Mouse (Mus musculus) kidney, postnatal 4 days (tissue): Measurements from ENCODE around the gene Plin2.
A peak's percentile ranks its signal among the peaks of the same experiment; 100 is the strongest.

Source experiments
- DNase-seq, 2 experiments: peaks; one replicate each; pipeline ENCODE4 v3.0.0; 2021; ENCODE audit warnings: mixed read lengths in 2 of 2

Plin2 gene

DNA sequence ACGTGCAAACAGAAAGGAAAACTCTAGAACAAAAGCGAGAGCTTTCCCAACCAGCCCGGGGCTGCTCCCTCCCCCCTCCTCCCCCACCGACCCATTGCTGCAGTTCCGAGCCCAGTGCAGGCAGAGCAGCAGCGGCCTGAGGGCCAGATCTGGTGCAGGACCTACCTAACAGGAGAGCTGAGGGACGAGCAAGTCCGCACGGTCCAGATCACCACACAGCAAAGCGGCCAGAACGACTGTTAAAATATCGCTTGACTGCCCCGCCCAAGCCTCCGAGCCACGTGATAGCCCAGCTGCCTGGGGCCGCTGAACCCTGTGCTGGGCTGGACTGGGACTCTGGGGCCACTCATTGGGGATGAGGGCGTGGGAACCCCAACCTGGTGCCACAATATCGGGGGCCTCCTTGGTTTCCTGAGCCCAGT is at the start of gene Plin2:
TSS of gene Plin2 (minus strand) at position 281 of the 422 bp plus-strand sequence.
- DNase-seq: peak; percentile 82 to 87

DNA sequence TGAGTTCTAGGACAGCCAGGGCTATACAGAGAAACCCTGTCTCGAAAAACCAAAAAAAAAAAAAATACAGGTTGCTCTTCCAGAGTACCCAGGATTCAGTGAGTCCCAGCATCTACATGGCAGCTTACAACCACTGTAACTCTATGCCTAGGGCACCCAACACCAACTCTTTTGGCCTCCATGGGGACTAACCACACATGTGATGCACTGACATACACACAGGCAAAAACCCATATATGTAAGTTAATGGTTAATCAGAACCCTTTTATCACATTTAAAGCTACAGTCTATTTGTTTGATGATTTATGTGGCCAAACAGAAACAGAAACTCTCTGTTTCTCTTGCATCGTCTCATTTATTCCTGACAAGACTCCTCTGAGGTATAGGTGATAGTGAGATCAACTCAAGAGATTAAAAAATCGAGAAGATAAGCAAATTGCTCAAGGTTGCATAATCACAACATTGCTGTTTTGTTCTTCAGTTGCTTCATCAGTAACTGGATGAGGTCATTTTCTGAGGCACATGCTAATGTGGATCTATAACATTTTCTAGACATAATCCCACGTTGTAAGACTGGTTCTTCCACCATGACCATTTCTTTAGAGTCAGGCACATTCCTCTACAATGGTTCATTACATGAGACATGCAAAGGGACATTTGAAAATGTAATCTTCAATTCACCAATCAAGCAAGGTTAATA is 49.2 kb upstream of the Plin2 start:
- no peak for DNase-seq

DNA sequence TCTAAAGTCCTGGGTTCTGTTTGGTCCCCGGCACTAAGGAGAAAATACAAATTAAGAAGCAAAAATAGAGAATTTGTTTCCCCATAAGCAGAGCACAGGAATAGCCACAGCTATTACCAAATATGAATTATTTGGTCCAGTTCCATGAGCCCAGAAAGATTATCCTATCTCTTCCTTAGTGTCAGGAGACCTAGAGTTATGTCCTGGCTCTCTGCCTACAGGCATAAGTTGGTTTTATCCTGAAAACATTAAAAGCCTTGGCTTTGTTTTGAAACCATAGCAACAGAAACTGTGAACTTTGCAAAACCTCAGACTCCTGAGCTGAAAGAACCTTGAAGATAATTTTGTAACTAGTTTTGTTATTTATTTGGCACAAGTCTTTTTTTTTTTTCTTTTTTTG is 47.3 kb upstream of the Plin2 start:
- DNase-seq: no peak

DNA sequence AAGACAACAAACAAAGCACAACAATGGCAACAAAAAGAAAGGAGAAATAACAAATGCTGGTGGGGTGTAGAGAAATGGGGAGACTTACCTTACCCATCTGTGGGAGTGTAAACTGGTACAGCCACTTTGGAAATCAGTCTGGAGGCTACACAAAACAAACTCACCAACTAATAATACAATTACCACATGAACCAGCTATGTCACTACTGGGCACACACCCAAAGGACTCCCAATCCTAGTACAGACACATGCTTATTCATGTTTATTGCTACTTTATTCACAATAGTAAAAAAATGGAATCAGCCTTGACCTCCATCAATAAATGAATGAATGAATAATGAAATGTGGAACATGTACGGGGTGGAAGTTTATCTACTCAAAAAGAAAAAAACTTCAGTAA is 45.5 kb upstream of the Plin2 start:
- no peak for DNase-seq

DNA sequence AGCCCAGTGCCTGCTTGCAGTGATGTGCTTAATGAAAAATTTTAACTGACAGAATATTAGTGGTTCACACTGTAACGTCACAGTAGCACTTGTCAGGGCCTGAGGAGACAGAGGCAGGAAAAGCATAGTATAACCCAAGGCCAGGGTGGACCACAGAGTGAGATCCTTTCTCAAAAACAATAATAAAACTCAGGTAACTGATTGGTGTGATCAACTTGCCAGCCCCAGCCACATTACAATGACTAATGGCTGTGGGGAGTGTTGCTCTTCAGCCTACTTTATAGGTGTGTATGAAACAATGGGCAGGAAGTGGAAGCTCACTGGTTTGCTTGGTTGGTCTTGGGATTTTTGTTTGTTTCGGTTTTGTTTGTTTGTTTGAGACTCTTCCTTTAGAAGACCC is 43.7 kb upstream of the Plin2 start:
- no peak for DNase-seq

DNA sequence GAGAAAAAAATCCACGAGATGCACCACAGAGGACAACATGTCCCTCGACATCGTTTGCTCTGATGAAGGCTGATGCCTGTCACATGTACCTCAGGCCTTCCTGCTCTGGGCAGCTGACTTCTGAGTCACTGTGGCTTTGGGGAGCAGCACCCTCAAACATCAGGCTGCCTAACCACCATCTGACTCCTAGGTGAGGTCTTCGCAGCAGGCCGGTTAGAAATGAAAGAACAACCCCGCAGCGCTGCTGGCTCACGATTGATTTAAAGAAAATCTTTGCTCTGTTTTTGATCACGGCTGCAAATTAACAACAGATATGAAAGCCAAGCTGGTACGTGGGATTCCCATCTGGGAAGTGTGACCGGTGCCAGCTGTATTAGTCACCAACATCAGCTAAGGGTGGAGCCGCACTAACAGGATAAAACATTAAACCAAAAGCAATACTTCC is 42.9 kb upstream of the Plin2 start:
- DNase-seq: no peak

DNA sequence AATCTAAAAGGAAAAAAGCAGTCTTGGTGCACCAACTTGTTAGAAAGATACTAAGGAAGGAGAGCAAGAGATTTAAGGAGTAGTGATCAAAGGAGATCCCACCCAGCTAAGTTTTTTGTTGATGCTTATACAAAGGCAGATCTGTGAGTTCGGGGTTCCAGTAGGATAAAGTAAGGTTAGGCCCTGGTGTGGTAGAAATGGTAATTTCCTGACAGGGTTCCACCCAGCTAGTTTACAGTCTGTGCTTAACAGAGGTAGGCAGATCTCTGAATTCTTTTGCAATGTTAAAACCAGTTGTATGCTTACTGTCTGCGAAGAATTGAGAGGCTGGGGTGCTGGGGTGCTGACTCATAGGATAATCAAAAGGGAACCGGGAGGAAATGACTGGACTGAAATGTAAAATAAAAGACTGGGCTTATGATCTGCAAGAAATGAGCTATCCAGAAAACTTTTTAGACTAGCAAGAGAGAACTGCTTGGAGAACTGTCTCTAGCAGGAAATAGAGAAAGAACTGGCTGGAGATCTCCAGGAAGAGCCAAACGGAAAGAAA is 40.9 kb upstream of the Plin2 start:
- DNase-seq: no peak

DNA sequence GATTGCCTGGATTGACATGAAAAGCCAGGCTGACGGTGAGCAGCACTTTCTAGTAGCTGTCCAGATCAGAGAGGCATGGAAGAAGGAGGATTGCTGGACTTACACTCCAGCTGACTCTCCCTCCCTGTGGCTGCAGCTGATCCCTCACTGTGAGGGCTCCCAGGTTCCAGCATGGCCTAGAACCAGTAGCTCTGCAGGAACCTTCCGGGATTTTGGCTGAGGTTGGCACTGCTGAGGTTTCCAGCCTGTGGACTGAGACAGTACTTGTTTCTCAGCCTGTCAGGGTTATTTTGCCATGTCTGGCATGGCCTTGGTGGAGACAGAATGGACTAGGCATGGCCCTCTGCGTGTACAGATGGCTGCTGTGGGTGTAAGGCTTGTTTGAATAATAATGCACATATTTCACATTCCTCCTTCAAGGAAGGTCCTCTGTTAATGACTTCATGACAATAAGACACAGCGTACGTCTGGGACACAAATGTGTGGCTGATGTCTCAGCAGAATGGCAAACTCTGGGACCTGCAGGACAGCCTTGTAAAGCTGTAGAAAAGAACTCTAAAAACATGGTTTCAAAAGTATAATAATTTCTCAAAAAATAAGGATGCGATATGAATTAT is 40.3 kb upstream of the Plin2 start:
- DNase-seq: no peak

DNA sequence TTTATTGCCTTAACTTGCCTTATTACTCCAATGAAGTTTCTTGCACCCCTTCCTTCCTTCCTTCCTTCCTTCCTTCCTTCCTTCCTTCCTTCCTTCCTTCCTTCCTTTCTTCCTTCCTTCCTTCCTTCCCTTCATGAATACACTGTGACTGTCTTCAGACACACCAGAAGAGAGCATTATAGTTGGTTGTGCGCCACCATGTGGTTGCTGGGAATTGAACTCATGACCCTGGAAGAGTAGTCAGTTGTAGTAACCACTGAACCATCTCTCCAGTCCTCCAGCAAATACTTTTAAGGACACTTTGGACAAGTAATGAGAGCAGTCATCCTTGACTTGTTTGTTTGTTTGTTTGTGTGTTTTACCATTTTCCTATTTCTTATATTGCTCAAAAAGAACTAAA is 38.9 kb upstream of the Plin2 start:
- DNase-seq: no peak

DNA sequence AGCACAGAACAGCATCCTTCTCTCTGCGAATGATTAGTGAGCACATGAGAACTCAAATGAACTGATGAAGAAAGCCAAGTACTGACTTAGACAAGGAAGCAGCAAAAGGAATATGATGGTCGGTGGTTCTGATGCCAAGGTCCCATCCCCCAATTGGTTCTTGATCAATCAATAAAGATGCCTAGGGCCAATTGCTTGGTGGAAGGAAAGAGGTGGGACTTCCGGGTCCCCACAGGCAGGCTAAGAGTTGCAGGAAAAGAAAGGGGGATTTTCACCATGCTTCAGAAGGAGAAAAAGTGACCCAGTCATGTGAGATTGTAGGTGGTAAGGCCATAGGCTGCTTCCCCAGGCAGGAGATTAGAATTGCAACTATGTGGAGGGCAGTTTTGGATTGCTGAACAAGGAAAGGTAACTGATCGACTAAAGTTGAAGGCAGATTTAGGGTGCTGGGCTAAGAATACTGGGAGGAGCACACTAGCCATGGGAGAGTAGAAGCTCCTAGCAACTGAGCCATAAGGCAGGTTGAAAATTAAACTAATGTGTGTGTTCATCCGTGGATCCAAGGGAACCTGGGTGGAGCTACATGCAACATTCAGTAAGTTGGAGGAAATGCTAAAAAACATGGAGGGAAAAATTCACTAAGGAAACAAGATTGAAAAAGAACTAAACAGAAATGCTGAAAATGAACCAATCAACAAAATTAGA is 29.5 kb upstream of the Plin2 start:
- no peak for DNase-seq

DNA sequence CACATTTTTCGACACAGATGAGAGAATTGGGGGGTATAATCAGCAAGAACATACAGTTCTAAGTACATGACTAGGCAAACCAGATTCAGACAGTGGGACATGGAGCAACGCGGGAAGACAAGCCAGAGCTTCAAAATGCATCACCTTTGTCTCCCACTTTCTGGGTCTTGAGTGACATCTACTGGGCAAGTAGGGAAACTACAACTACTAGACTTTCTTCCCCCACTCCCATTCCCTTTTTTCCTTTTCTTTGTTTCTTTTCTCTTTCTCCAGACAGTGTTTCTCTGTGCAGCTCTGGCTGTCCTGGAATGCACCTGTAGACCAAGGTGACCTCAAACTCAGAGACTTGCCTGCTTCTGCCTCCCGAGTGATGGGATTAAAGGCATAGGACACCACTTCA is 27.0 kb upstream of the Plin2 start:
- peak in 1 of 2 experiments; percentile 28 for DNase-seq

DNA sequence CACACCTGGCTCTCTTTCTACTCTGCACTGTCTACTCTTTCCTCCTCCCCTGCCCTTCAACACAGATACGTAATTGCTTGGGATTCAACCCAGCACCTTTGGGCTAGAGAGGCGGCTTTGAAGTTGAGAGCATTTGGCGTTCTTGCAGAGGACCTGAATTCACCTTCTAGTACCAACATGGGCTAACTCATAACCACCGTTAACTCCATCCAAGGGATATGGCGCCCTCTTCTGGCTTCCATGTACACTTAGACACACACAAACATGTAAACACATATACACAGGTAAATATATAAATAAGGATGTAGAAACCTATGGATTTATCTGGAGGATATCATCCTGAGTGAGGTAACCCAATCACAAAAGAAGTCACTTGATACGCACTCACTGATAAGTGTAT is 25.2 kb upstream of the Plin2 start:
- DNase-seq: peak; percentile 62 to 72

DNA sequence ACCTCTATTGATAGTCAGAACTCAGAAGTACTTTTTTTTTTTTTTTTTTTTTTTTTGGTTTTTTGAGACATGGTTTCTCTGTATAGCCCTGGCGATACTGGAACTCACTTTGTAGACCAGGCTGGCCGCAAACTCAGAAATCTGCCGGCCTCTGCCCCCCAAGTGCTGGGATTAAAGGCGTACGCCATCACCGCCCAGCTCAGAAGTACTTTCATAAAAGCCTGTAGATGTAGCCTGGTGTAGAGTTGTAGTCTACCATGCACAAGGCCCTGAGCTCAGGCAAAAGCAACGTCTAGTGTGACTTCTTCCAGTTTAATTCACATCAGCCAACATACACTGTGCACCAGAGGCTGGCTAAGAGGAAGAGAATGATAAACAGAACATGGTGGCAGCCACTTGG is 23.1 kb upstream of the Plin2 start:
- no peak for DNase-seq

DNA sequence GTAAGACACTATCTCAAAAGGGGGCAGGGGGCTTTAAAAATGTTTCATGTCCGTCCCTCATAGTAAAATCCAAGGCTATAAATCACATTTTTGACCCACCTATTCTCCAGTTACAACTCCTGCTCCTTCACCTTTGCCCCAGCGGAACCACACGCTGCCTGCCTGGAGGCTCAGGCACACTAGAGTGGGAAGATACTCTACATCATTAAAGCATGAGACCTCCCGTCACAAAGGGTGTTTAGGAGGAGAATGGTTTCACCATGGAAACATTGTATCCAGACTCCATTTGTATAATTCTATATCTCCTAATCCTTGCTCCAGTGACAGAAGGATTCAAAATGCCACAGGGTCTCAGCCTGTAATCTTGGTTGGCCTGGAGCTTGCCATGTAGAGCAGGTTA is 21.4 kb upstream of the Plin2 start:
- no peak for DNase-seq

DNA sequence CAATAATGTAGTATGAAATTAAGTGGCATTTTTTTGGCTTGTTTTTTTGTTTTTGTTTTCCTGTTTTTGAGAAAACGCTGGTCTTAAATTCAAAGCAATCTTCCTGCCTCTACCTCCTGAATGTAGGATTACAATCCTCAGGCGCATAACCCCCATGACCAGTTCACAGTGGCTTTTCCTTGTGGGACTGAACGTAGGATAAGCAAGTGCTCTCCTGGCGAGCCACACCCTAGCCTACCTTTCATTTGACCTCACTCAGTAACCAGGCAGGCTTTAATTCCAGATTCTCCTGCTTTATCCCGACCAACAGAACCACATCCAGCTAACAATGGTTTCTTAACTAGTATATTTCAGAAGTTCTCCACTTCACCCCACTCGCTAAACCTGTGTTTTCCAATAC is 20.9 kb upstream of the Plin2 start:
- DNase-seq: no peak

DNA sequence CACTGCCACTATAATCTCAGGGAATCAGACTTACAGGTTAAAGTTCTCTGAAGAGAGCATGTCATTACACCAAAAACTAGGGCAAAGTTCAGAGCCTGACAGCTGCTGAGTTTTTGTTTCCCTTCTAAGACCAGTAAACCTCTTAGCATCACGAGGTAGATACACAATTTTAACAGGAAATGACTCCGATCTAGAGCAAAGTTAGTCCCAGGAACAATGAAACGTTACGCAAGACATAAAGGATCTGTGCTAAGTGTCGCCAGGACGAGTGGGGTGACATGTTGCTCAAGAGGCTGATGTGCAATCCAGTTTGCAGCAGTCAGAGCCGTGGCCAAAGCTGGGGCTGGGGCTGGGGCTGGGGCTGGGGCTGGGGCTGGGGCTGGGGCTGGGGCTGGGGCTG is 20.3 kb upstream of the Plin2 start:
- DNase-seq: peak in 1 of 2 experiments; percentile 24

DNA sequence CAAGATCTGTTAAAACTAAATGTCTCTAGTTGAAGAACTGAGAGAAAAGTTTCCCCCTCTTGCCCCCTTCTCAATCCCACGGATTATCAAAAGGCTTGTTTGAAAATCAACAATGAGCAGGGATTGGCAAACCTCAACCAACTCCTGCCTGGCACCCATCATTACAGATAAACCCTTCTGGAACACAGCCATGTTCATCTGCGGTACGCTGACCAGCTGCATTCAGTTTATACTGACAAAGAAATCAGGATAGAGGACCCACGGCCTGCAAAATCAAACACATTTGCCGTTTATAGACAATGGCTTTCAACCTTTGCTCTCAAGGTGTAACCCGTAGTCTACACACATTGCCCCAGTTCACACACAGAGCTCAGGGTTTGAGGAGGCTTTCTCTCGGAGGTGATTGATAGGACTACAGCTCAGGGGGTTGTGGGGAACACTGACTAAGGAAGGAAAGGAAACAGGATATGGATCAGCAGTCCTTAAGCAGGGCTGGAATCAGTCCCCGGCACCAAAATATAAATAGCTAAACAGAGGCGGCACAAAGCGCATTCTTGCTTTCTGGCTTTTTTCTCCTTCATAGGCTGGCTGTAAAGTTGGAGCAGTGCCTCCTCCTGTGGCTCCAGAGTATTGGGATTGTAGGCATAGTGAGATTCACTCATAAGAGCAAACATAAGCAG is 19.3 kb upstream of the Plin2 start:
- DNase-seq: peak in 1 of 2 experiments; percentile 22

DNA sequence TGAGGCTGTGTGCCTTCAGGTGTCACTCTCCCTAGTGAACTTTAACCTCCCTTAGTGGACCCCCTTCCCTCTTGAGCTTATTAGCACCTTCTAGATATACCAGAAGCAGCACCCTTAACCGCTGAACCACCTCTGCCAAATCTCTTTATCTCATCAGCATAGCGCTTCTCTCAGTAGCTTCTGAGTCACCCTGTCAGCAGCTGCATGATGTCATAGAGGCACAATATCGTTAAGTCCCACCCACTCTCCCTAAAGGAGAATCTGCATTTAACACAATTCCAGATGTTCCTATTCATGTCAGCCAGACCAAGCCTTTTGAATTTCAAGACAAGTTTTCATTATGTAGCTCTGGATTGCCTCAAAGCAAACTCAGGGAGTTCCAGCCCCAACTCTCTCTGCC is 16.7 kb upstream of the Plin2 start:
- no peak for DNase-seq

DNA sequence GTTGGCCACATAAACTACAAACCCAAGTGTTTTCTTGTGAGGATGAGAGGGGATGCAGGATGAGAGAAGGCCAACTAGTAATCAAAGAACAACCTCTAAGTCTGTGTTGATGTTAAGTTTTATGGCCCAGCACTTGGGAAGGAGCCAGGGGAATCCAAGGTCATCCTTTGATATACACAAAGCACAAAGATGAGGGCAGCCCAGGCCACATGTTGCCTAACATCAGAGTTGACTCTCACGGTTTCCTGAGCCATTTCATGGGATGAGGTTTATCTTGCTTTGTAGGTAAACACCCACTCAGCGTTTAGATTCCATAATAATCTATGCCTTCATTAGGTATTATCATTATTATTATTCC is 16.1 kb upstream of the Plin2 start:
- DNase-seq: peak in 1 of 2 experiments; percentile 36

DNA sequence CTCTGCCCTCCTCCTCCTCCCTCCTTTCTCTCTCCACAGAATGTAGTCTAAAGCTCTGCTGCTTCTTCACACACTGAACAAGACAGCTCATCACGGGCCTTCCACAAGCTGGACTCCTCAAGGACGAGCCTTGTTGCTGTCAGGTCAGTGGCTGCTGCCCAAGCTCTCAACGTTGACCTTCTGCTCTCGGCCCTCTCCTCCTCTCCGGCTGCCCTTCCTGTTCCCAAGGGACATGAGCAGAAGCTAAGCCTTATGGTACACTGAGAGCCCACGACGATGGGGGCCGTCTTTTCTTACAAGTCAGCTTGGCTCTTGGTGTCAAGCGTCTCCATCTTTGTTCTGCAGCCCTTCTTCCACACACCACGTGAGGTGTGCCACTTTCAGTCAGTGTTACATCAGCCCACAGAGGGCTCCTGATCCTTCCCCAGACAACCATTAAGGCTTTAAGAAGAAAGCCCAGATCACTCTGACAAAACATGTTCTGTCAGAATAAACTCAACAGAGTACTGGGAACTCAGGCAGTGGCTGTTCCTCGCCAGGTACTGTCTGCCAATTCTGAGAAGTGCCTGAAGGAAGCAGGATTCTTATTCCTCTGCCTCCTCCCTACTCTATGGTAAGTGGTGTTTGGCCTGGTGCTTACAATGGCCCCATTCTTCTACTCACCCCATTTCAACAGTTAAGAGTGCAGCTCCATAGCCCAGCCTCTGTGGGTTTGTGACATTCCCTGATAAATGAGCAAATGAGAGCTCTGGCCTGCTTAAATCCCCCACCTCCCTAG is 15.6 kb upstream of the Plin2 start:
- DNase-seq: no peak

DNA sequence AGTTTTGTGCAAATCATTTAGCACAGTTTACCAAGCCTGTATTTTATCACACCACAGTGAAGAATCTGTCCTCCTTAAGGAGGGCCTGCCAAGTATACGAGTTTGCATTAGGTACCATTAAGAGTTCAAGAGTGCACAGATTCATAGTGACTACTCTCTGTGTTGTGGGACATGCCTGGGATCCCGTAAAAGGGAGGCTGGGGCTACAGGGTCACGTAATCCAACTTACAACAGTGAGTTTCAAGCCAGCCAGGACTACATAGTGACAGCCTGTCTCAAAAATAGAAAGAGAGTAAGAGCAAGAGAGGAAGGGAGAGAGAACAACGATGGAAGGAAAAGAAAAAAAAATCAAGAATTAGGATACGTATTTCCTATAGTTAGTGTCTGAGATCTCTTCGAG is 14.9 kb upstream of the Plin2 start:
- DNase-seq: no peak

DNA sequence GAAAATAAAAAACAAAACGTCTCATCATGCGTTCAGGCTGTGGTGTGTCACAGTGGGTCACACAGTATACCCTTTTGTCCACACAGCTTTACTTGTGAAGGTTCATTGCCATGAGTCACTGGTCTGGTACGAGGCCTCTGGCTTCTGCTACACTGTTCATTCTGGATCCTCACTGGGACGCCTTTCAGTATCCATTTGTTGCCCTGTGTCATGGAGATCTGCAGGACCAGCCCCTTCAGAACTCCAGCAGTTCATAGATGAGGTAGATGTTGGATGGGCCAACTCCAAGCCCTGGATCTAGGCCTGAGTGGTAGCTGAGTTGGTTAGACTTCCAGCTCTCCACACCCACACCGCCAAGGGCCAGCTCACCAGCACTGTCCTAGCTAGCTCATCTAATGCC is 13.9 kb upstream of the Plin2 start:
- no peak for DNase-seq

DNA sequence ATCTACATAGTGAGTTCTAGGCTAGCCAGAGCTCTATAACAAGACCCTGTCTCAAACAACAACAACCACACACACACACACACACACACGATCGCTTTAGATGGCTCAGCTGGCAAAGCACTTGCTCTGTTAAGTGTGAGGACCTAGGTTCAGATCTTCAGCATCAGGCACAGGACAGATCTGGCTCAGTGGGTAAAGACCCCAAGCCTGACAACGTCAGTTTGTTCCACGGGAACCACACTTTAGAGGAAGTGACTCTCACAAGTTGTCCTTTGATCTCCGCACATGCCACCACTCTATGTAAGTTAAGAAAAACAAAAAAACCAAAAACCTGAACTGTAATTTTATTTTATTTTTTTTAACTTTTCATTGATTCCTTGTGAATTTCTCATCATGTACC is 13.4 kb upstream of the Plin2 start:
- DNase-seq: no peak
